Mouse (Mus musculus) adrenal gland, postnatal 25 days (tissue): Measurements from ENCODE around the gene Gm10401. TPM values are rescaled to one million over a fixed set of nuclear protein-coding genes. Genes with fewer than 3 reads are reported as not detected.

Experiments
- DNase-seq: peaks from one replicate; pipeline ENCODE4 v3.0.0; 2021; ENCODE audit warnings: mixed read lengths
- long read RNA-seq: library from polyadenylated mRNA; stranded (forward); transcript quantifications from one replicate; pipeline ENCODE4 v2.0.0, GENCODE M21; 2021
- total RNA-seq: library from RNA; stranded (reverse); gene quantifications from 2 replicates; pipeline ENCODE4 v1.2.3, GENCODE M21; 2021

Gene Gm10401
- not detected in 2 replicates for total RNA-seq
- long read RNA-seq, result 0 reads

GRCm38 (mm10) chr5:115098195-115098594 lies at the start of gene Gm10401:
Gene Gm10401 (minus strand): TSS chr5:115098295.
- DNase-seq, result no peak

- DNase-seq, result no peak
Measured at GRCm38 (mm10) chr5:115147388-115147787, 49.3 kb upstream of the Gm10401 start.

- DNase-seq, result no peak
Measured at GRCm38 (mm10) chr5:115146747-115147130, 48.6 kb upstream of the Gm10401 start.

GRCm38 (mm10) chr5:115145976-115146746 lies 48.1 kb upstream of the Gm10401 start:
- DNase-seq, result no peak

GRCm38 (mm10) chr5:115145253-115145968 lies 47.3 kb upstream of the Gm10401 start:
- DNase-seq, result no peak

- DNase-seq, result no peak
Measured at GRCm38 (mm10) chr5:115144471-115144870, 46.4 kb upstream of the Gm10401 start.

- DNase-seq, result no peak
Measured at GRCm38 (mm10) chr5:115143552-115143951, 45.5 kb upstream of the Gm10401 start.

GRCm38 (mm10) chr5:115142166-115142697 lies 44.1 kb upstream of the Gm10401 start:
- no peak for DNase-seq

GRCm38 (mm10) chr5:115140726-115141125 lies 42.6 kb upstream of the Gm10401 start:
- no peak for DNase-seq

GRCm38 (mm10) chr5:115139124-115139523 lies 41.0 kb upstream of the Gm10401 start:
- no peak for DNase-seq

- DNase-seq, result peak; percentile 90
Measured at GRCm38 (mm10) chr5:115134234-115135165, 36.4 kb upstream of the Gm10401 start, which contains the start of gene Unc119b. Gene Unc119b (minus strand): TSS chr5:115134975.

- no peak for DNase-seq
Measured at GRCm38 (mm10) chr5:115133358-115134066, 35.4 kb upstream of the Gm10401 start.

GRCm38 (mm10) chr5:115132465-115132864 lies 34.4 kb upstream of the Gm10401 start:
- no peak for DNase-seq

GRCm38 (mm10) chr5:115129328-115129727 lies 31.2 kb upstream of the Gm10401 start:
- DNase-seq, result no peak

GRCm38 (mm10) chr5:115127421-115128179 lies 29.5 kb upstream of the Gm10401 start:
- no peak for DNase-seq

- no peak for DNase-seq
Measured at GRCm38 (mm10) chr5:115126578-115127312, 28.6 kb upstream of the Gm10401 start.

- DNase-seq, result peak; percentile 82
Measured at GRCm38 (mm10) chr5:115125211-115125871, 27.2 kb upstream of the Gm10401 start.

GRCm38 (mm10) chr5:115124690-115125089 lies 26.6 kb upstream of the Gm10401 start:
- no peak for DNase-seq

GRCm38 (mm10) chr5:115120978-115121377 lies 22.9 kb upstream of the Gm10401 start:
- no peak for DNase-seq
